Mouse (Mus musculus): Measurements from ENCODE around the gene Pi4k2a. TPM values are rescaled to one million over a fixed set of nuclear protein-coding genes. Genes with fewer than 3 reads are reported as not detected.
A peak's percentile ranks its signal among the peaks of the same experiment; 100 is the strongest.
"Not testable (repeated sequence)": the region's sequence is repeated elsewhere in the genome, so short reads cannot be mapped to it uniquely, and the experiment has no call there.

Pi4k2a gene
- total RNA-seq, 2 experiments from 2014 or later = 13.0 to 13.7 TPM

DNA sequence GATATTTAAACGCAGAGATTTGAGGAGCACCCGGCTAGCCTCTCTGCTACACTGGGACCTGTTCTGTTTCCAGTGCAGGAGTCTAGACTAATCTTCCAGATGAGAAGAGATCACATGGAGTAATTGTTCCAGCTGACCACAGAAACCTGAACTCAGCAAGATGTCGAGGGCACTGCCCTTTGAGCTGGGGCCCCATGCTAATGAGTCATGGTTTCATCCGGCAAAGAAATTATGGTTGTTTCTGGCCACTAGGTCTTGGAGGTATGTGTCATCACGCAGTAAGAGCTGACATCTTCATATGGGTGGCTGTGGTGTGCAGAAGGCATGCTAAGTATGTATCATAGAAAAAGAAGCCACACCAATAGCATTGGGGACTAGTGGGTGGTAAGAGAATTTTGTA is 10.3 kb upstream of the Pi4k2a start:
- no peak for DNase-seq (ENCODE audit: low spot score)

DNA sequence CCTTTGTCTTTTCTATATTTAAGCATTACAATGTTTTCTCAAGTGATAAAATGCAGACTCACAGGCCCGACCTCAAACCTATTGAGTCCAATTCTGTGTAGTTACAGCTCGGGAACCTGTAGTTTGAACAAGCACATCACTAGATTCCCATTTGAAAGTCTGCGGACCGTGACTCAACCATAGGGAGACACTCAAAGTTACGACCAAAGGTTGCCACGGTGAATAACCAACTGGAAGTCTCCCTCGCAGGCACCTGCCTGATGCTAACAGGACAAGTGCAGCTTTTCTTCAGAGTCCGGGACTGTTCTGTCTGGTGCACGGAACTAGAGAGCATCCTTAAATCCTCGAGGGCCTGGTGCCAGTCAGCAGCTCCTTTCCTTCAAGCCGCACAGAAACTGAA is 9.8 kb upstream of the Pi4k2a start:
- no peak for DNase-seq (ENCODE audit: low spot score)

DNA sequence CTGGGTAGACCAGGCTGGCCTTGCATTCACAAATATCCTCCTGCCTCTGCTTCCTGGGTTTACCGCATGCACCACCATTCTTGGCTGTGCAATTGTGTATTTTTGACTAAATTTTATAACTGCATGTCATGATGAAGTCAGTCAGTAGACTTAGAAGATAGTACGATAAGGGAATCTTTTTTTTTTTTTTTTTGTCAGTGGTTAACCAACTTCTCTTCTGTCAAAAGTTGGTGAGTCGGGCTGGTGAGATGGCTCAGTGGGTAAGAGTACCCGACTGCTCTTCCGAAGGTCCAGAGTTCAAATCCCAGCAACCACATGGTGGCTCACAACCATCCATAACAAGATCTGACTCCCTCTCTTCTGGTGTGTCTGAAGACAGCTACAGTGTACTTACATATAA is 8.7 kb upstream of the Pi4k2a start:
- DNase-seq (ENCODE audit: low spot score) = not testable (repeated sequence)

DNA sequence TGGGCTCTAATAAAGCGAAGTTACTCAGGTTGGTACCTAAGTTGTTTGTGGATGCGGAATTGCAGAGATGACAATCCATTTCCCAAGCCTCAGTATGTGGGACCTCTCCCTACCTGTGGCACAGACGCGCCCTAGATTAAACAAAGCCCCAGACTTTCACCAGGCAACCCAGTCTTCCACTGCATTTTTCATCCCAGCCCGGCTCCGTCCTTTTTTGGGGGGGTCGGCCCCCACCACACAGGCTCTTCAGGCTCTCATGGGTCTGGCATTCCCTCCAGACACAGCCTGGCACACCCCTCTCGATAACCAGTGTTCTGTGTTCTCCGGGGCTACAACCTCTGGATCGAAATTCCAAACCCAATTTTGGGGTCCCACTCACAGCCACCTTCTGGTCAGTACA is 4.6 kb upstream of the Pi4k2a start:
- no peak for DNase-seq (ENCODE audit: low spot score)

DNA sequence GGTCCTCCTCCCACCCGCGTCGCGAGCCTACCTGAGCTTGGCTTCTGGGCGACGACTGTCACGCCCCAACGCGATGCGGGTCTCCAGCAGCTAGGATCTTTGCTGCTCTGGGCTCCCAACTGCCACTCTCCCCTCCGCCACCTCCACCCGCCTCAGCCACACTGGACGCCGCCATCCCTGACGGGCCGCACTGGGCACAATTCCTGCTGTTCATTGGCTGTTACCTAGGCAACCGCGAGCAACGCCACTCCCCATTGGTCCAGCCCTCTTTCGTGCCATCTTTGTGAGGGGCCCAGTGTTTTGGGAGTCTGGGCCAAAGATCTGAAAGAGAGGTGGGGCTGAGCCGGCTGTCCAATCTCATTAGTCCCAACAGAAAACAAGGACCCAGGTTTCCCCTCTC is 4.1 kb upstream of the Pi4k2a start, which contains the start of gene Morn4:
Gene Morn4 (minus strand): TSS at position 192 of the 400 bp plus-strand sequence.
- peak; percentile 70 for DNase-seq (ENCODE audit: low spot score)

DNA sequence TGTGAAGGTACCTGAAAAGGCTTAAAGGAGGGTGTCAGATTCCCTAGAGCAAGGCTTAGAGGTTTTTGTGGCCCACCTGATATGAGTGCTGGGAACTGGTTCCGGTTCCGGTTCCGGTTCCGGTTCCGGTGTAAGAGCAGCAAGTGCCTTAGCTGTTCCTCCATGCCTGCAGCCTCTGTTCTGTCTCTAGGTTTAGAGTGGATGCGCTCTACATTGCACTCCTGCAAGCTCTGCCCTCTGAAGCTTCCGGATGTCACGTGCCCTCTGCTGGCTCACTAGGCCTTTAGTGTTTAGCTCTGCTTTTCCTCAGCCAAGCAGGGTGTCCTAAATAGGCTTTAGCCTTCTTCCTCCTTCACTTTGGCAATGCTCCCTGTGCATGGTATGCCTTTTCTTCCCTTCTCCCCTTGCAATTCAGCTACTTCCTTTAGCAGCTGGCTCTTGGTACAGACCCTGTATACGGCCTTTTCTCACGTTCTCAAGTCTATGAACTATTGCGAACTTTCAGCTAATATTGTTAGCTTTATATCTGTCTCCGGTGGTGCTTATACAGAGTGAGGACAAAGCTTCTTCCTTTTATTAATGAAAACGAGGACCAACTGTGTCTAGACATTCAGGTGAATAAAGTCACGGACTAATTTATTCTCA is 1.0 kb upstream of the Pi4k2a start:
- peak; percentile 61 for DNase-seq (ENCODE audit: low spot score)

DNA sequence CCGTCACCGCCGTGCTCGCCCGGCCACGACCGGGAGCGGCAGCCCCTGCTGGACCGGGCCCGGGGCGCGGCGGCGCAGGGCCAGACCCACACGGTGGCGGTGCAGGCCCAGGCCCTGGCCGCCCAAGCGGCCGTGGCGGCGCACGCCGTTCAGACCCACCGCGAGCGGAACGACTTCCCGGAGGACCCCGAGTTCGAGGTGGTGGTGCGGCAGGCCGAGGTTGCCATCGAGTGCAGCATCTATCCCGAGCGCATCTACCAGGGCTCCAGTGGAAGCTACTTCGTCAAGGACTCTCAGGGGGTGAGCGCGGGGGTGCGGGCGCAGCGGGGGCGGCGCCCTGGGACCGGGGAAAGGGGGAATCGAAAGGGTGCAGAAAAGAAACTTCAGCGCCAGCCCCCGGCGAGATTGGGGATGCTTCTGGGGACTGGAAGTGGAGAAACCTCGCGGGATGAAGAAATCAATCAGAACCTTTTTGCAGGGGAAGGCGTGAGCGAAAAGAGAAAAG is 419 bp downstream of the Pi4k2a start:
- DNase-seq (ENCODE audit: low spot score) = peak; percentile 19

DNA sequence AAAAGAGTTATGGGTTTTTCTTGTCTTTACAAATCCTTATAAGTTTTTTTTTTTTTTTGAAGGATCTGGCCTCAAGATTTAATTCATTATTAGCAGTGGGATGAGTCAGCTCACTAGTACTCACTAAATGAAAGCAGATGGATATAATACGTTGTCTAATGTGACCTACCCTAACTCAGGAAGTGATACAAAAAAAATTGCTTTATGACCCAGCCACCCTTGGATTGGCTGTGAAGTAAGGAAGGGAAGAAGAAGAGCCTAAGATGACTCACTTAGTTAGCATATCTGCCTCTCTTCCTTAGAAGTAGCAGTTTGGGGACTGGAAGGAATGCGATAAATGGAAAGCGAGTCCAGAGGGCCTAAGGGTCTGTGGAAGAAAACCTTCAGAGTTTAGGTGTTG is 9.1 kb downstream of the Pi4k2a start:
- no peak for DNase-seq (ENCODE audit: low spot score)

DNA sequence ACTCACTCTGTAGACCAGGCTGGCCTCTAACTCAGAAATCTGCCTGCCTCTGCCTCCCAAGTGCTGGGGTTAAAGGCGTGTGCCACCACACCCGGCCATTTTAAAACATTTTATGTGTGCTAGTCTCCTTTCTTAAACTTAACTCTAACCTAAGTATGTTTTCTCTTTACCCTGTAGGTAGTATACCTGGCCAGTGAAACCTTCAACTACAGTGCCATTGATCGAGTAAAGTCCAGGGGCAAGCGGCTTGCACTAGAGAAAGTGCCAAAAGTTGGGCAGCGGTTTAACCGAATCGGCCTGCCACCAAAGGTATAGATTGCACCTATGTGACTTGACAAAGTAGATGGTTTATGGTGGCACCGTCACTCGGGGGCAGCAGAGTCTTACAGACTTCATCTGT is 14.4 kb downstream of the Pi4k2a start:
- DNase-seq (ENCODE audit: low spot score) = no peak

DNA sequence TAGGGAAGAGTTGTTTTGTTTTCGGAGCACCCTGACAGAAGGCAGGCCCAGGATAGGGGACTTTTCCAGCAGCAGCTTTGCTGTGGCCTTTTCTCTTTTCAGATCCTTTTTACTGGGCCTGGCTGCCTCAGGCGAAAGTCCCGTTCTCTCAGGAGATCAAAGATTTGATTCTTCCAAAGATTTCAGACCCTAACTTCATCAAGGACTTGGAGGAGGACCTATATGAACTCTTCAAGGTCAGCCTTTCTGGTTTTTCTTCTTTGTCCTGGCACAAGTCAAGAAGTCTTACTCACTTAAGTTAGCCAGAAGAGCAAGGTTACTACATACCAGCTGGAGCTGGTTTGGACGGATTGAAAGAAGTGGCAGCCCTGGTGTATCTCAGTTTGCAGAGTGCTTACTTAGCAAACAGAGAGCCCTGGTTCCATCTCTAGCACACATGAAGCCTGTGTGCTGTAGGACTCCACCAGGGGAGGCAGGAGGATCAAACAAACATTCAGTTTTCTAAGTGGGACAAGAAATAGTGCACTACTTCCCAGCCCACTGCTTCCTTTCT is 25.6 kb downstream of the Pi4k2a start:
- no peak for DNase-seq (ENCODE audit: low spot score)

DNA sequence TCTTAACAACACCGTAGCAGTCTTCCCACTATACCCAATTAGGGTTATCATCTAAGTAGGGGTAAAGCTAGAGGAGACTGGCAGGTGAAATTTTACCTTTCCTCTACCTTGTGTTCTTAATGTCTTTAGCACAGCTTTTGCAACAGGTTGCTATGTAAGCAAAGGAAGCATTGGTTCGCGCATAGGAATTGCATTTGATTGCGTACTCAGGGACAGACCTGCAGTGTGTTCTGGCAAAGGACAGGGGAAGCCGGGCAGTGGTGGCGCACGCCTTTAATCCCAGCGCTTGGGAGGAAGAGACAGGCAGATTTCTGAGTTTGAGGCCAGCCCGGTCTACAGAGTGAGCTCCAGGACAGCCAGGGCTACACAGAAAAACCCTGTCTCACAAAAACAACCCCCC is 27.9 kb downstream of the Pi4k2a start:
- DNase-seq (ENCODE audit: low spot score) = no peak

DNA sequence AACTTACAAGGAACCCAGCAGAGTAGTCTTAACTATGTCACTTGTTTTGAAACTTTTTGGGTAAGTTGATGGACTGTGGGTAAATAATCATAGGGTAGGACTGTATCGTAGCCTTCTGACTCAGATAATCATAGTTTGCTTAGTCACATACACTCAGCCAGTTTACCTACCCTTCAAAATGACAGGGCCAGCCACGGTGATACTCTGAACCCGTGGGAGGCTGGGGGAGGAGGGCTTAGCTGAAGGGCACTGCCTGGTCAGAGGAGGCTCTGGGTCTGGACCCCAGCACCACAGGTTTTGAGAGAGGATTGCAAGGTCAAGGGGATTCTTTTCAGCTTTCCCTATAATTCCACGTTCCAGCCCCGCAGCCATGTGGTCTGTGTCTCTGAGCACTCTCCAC is 28.3 kb downstream of the Pi4k2a start:
- DNase-seq (ENCODE audit: low spot score) = no peak

DNA sequence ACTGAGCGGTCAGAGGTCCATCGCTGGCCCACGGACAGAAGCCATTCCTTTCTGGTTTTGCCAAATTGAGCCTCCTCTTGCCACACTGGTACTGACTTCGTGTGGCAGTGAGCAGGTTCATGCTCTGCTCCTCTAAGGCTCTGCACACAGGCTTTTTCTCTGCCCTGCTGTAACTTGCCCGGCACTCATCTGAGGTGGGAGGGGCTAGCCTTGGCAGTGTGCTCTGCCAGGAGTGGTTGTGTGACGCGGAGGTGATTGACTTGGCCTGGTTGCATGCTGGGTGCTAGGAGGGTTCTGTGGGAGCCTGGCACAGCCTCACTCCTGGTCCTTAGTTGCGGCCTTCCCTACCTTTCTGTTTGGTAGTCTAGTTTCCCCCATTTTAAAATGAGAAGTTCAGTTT is 30.2 kb downstream of the Pi4k2a start:
- no peak for DNase-seq (ENCODE audit: low spot score)

DNA sequence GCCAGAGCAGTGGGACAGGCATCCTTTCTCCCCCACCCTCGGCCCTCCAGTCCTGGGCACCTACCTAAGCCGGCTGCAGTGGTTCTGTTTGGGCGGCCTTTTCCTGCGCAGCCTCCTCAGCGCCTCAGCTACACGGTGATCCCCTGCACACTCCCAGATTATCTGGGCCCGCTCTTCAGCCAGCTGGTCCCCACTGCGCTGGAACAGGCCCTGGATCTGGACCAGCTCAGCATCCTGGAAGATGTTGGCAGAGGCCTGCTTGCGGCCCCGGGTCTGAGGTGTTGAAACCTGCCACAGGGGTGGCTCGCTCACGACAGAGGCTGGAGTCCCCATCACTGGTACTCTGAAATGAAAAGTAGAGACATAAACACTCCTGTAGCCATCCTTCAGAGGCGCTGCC is 34.4 kb downstream of the Pi4k2a start:
- DNase-seq (ENCODE audit: low spot score) = no peak

DNA sequence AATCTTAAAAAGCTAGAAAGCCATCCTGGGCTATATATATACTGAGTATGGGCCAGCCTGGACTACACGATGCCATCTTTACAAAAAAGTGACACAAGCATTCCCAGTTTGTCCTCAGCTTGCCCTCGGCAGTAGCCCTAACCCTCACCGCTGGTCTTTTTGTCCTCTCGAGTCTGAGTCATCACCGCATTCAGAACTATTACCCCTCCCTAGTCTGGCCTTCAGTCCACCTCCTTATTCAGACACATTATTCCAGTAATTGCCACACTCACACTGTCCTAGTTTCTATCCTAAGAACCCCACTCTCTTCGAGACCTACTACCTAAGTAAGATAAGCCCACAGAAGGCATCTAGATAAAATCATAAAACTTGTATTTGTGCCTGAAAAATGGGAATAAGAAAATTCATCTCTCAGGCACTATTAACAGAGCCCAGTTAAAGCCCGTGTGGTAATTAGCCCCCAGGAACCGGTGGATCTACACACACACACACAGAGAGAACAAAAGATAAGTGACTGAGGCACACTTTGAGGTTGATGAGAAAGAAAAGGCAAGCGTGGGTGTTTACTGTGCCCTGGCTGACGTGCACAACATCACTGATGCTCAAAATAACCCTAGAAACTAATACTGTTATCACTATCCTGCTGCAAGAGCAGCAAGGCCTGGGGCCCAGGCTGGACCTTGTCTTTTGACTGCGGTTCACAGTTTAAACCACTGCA is 35.4 kb downstream of the Pi4k2a start:
- no peak for DNase-seq (ENCODE audit: low spot score)

DNA sequence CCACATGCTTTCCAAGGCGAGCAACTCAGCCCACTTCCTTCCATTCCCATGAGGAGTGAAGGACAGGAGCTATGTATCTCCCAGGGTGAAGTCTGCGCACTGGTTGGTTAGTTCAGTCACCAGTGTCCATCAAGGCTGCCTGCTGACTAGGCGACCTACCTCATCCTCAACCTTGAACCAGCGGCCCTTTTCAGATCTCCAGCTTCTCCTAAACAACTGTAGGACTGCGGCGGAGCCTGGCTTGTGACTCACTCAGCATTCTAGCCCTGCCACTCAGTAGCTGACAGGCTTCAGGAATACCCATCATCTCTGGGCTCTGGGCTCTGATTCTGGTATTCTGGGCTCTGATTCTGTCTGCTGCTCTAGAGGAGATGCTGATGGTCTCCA is 35.9 kb downstream of the Pi4k2a start:
- DNase-seq (ENCODE audit: low spot score) = no peak

DNA sequence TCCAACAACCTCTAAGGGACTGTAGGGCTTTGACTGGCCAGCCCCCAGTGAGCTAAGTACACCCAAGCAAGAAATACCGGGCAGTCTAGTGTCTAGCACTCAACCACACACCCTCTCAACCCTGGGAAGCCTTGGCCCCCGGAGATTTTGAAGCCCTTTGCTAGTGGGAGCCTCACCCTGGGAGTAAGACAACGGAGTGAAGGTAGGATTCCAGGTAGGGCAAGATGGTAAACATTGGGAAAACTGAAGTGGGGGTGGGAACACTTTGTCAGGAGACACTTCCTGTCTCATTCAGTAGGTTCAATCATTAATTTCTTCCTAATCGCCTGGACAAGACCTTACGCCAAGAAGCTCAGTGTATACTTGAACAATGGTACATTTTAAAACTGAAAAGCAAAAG is 36.8 kb downstream of the Pi4k2a start:
- DNase-seq (ENCODE audit: low spot score) = no peak

DNA sequence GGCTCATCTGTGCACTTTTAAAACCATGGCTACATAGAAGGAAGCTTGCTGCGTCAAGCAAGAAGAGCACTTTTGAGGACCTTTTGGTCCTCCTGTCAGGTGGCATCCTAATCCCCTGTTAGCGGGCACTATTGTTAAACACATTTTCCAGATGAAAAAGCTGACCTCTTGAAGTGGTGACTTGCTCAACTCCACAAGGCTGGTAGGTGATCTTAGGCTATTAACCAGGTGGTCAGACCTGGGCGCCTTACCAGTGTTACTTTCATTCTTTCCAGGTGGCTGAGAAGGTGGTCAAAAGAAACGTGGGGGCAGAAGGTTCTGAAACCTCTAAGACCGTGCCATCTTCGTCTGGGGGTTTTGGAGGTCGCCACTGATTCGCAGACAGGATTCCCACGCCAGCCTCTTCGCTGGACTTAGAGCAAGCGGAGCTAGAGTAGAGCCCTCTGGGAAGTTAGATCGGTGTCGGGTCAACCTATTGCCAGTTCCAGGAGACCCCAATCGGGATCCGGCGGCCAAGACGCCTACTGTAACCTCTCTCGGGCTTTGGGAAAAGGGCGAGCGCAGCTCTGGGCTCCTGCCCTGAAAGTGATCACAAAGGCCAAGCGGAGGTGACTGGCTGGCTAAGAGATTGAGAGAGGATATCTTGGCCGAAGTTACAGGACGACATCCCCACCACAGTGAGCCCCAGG is 37.9 kb downstream of the Pi4k2a start:
- DNase-seq (ENCODE audit: low spot score) = no peak

DNA sequence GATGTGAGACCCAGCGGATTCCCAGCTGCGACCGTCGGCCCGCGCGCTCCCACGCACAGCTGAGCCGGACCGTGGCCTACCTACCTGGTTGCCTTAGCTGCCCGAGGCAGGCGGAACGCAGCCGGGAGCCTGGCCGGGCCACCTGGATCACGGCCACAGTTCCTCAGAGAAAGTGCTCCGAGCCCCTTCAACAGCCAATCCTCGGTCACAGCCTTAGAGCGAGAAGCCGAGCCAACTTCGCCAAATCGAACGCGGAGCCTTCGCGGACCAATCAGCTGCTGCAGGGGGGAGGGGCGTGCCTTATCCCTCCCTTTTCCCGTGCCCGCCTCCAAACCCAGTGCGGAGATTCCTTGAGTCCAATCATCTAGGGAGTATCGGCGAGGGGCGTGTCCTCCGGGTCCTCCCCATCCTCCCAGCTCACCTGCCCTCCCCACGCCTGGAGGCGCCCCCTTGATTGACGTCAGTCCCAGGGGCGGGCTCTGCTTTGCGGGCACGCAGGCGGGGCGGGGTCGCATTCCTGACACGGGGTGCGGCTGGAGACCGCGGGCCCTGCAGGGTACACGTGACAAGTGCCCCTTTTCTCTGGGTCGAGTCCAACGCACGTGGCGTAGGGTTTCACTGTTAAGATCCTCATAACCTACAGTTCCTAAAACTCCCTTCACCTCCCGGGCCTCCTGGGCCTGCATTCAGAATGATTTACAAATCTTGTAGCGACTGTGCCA is 38.7 kb downstream of the Pi4k2a start, which contains the start of gene Avpi1:
Gene Avpi1 (minus strand): TSS at position 273 of the 722 bp plus-strand sequence.
- peak; percentile 98 for DNase-seq (ENCODE audit: low spot score)

DNA sequence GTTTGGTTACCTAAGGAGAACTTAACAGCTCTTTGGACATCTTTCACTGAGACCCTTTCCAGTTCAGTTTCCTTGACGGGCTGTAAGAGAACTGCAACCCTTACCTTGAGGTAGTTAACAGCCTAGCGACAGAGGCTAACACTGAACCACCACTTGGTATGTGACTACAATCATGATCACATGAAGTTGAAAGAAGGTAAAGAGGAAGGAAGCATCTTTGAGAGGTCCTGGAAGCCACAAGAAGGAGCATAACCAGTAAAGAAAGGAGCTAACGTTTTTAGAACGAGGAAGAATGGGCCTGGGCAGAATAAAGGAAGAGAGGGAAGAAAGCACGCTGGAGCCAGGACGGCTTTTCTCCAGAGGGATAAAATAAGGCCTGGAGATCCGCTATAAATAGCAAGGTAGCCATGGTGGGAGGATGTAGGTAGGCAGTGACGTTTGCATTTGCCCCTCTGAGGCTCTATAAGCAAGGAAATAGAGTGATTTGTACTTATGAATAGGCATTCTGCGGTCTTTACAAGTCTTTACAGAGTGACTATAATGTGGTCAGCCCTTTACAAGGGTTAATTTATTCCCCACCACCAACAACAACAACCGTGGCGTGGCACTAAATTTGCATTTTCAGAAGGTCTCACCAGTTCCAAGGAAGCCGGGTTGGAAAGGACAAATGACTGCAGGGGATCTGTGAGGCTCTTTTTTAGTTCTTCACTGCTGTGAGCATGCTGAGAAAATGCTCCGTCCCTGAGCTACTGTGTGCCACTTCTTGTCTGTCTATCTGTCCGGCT is 39.4 kb downstream of the Pi4k2a start:
- no peak for DNase-seq (ENCODE audit: low spot score)

DNA sequence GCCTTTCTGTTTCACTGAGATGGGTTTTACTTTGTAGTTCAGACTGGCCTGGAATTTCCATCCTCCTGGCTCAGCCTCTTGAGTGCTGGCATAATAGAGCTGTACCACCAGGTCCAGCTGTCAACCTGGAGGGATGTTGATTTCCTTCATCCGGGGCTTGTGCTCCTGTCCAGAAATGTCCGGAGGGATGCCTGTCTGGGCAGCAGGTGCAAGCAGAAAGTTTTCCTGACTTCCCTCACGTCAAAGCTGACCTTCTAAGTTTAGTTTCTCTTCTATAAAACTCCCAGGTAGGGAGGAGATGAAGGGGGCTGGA is 40.0 kb downstream of the Pi4k2a start:
- DNase-seq (ENCODE audit: low spot score) = no peak

Data from gastrocnemius, adult 18-20 months (tissue).